Mouse (Mus musculus) thymus, adult 2 months (tissue): ENCODE data around the gene Iffo2. TPM values are rescaled to one million over a fixed set of nuclear protein-coding genes. Genes with fewer than 3 reads are reported as not detected.

ENCODE experiments used
- DNase-seq: peaks from one replicate; pipeline ENCODE4 v3.0.0; 2021
- H3K27ac ChIP-seq: fragments of 200-500 bp; 2 replicates; pipeline ENCODE4 v1.5.1; 2012; ENCODE audit warnings: low read length, control low read depth; ENCODE audit not compliant: control insufficient read depth, insufficient read depth
- H3K27me3 ChIP-seq: fragments of 200-500 bp; 2 replicates; pipeline ENCODE4 v1.6.1; 2012; ENCODE audit warnings: mild to moderate bottlenecking, low read length, moderate library complexity, mixed read lengths; ENCODE audit not compliant: control insufficient read depth, insufficient read depth
- H3K36me3 ChIP-seq: fragments of 200-500 bp; 2 replicates; pipeline ENCODE4 v1.6.1; 2012; ENCODE audit warnings: mild to moderate bottlenecking, low read length, moderate library complexity; ENCODE audit not compliant: control insufficient read depth, insufficient read depth
- H3K4me1 ChIP-seq: fragments of 200-500 bp; replicated peaks from 2 replicates; pipeline ENCODE4 v1.6.1; 2012; ENCODE audit warnings: low read length; ENCODE audit not compliant: control insufficient read depth, insufficient read depth
- H3K4me3 ChIP-seq: fragments of 200-500 bp; 2 replicates; pipeline ENCODE4 v1.5.1; 2012; ENCODE audit warnings: mild to moderate bottlenecking, low read length, control low read depth, moderate library complexity; ENCODE audit not compliant: control insufficient read depth, insufficient read depth
- CTCF ChIP-seq: fragments of 200-500 bp; IDR thresholded peaks from 2 replicates; pipeline ENCODE4 v1.5.1; 2012; ENCODE audit warnings: mild to moderate bottlenecking, control low read depth, low read length, moderate library complexity, borderline replicate concordance; ENCODE audit not compliant: control insufficient read depth, poor library complexity, insufficient read depth; ENCODE audit errors: extremely low read depth
- POLR2A ChIP-seq: fragments of 200-500 bp; IDR thresholded peaks from 2 replicates; pipeline ENCODE4 v1.6.1; 2012; ENCODE audit warnings: mild to moderate bottlenecking, low read length, control low read depth, moderate library complexity; ENCODE audit not compliant: control insufficient read depth, poor library complexity, insufficient read depth; ENCODE audit errors: extremely low read depth
- WGBS: fragments of 180-500 bp; shearing (Covaris S2); methylation state at CpG from one replicate; pipeline ENCODE4 v1.1.7; 2018; 5-methylcytosine and 5-hydroxymethylcytosine counted together
- polyA plus RNA-seq: library from polyadenylated mRNA; depleted of rRNA; stranded (reverse); fragments of >200 nt; gene quantifications from 2 replicates; pipeline ENCODE4 v1.2.3, GENCODE M21; 2012

The Iffo2 gene
- polyA plus RNA-seq, 1 experiment = 5.4 TPM

- Histone ChIP-seq H3K27ac (no peak overlapping the region), H3K4me1 (no peaks in the 10 kb centered on the region), H3K4me3 (no peak overlapping the region), H3K27me3 (no peaks in the 10 kb centered on the region), H3K36me3 (no peaks in the 10 kb centered on the region)
- TF ChIP-seq POLR2A (no peak), CTCF (no peak)
- WGBS = 71% methylated on average over 8 of the region's 8 CpGs
- no peak for DNase-seq
Observed at GRCm38 (mm10) chr4:139503919-139504318, 26.4 kb upstream of the Iffo2 start.

- no peak for DNase-seq
- Histone ChIP-seq H3K36me3 (no peaks in the 10 kb centered on the region), H3K27me3 (no peaks in the 10 kb centered on the region), H3K4me3 (no peak overlapping the region), H3K4me1 (no peaks in the 10 kb centered on the region), H3K27ac (no peak overlapping the region)
- TF ChIP-seq POLR2A (no peak), CTCF (no peak)
- WGBS = 87% methylated on average over 4 of the region's 4 CpGs
Observed at GRCm38 (mm10) chr4:139505716-139506115, 24.6 kb upstream of the Iffo2 start.

GRCm38 (mm10) chr4:139506727-139507126 lies 23.6 kb upstream of the Iffo2 start:
- H3K27me3 ChIP-seq = no peaks in the 10 kb centered on the region
- H3K36me3 ChIP-seq = no peaks in the 10 kb centered on the region
- H3K27ac ChIP-seq = no peak overlapping the region
- H3K4me1 ChIP-seq = no peaks in the 10 kb centered on the region
- DNase-seq = no peak
- TF ChIP-seq POLR2A (no peak), CTCF (no peak)
- no peak overlapping the region for H3K4me3 ChIP-seq
- WGBS = 94% methylated on average over 11 of the region's 11 CpGs

GRCm38 (mm10) chr4:139509069-139509468 lies 21.3 kb upstream of the Iffo2 start:
- H3K36me3 ChIP-seq = no peaks in the 10 kb centered on the region
- TF ChIP-seq CTCF (no peak), POLR2A (no peak)
- no peak overlapping the region for H3K27ac ChIP-seq
- no peak overlapping the region for H3K4me3 ChIP-seq
- no peak for DNase-seq
- no peaks in the 10 kb centered on the region for H3K27me3 ChIP-seq
- H3K4me1 ChIP-seq = no peaks in the 10 kb centered on the region
- 63% methylated on average over 2 of the region's 2 CpGs for WGBS

- H3K4me1 ChIP-seq = no peaks in the 10 kb centered on the region
- no peaks in the 10 kb centered on the region for H3K27me3 ChIP-seq
- no peak overlapping the region for H3K4me3 ChIP-seq
- 93% methylated on average over 2 of the region's 2 CpGs for WGBS
- TF ChIP-seq POLR2A (no peak), CTCF (no peak)
- no peak overlapping the region for H3K27ac ChIP-seq
- no peak for DNase-seq
- no peaks in the 10 kb centered on the region for H3K36me3 ChIP-seq
Observed at GRCm38 (mm10) chr4:139511557-139511956, 18.8 kb upstream of the Iffo2 start.

- no peak for TF ChIP-seq CTCF
- TF ChIP-seq POLR2A = no peak
- DNase-seq = no peak
- no peak overlapping the region for H3K27ac ChIP-seq
- no peaks in the 10 kb centered on the region for H3K4me1 ChIP-seq
- H3K27me3 ChIP-seq = no peaks in the 10 kb centered on the region
- H3K36me3 ChIP-seq = no peaks in the 10 kb centered on the region
- H3K4me3 ChIP-seq = no peak overlapping the region
- WGBS = 80% methylated on average over 2 of the region's 2 CpGs
Observed at GRCm38 (mm10) chr4:139512985-139513384, 17.4 kb upstream of the Iffo2 start.

- Histone ChIP-seq H3K27ac (no peak overlapping the region), H3K36me3 (no peaks in the 10 kb centered on the region), H3K4me1 (no peaks in the 10 kb centered on the region), H3K27me3 (no peaks in the 10 kb centered on the region; the same call in 1 of the 2 replicates), H3K4me3 (no peak overlapping the region)
- no peak for DNase-seq
- 85% methylated on average over 6 of the region's 6 CpGs for WGBS
- TF ChIP-seq POLR2A (no peak), CTCF (no peak)
Observed at GRCm38 (mm10) chr4:139519221-139519620, 11.1 kb upstream of the Iffo2 start.
